Mouse (Mus musculus) frontal cortex, adult (tissue): ENCODE results near the gene Meis3.
A peak's percentile ranks its signal among the peaks of the same experiment; 100 is the strongest.

Experiments used
- ATAC-seq: cut with Nextera tagmentation; 2 replicates; pipeline ENCODE4 v1.9.2; 2017; ENCODE audit warnings: mild to moderate bottlenecking, moderate library complexity, mixed read lengths; ENCODE audit not compliant: low TSS enrichment

Meis3 gene

GRCm38 (mm10) chr7:16174597-16175541, at the start of gene Meis3:
Gene Meis3 (plus strand): TSS chr7:16175090.
- peak; percentile 80 for ATAC-seq

- no peak for ATAC-seq
Observed at GRCm38 (mm10) chr7:16125829-16126228, 49.1 kb upstream of the Meis3 start.

- ATAC-seq, result no peak
Observed at GRCm38 (mm10) chr7:16128344-16128743, 46.5 kb upstream of the Meis3 start.

GRCm38 (mm10) chr7:16128899-16129298, 46.0 kb upstream of the Meis3 start:
- ATAC-seq, result no peak

GRCm38 (mm10) chr7:16129421-16129845, 45.5 kb upstream of the Meis3 start, which contains the start of gene Slc8a2:
Gene Slc8a2 (plus strand): TSS chr7:16129826.
- peak; percentile 75 for ATAC-seq

- peak; percentile 7; the same call in 1 of the 2 replicates for ATAC-seq
Observed at GRCm38 (mm10) chr7:16129846-16130691, 44.8 kb upstream of the Meis3 start.

GRCm38 (mm10) chr7:16130956-16131634, 43.8 kb upstream of the Meis3 start:
- 0 out of 2 replicates have a peak, but pooled peaks have one; percentile 3 for ATAC-seq

- ATAC-seq, result no peak
Observed at GRCm38 (mm10) chr7:16132161-16132581, 42.7 kb upstream of the Meis3 start.

- no peak for ATAC-seq
Observed at GRCm38 (mm10) chr7:16132926-16133325, 42.0 kb upstream of the Meis3 start.

GRCm38 (mm10) chr7:16133691-16134090, 41.2 kb upstream of the Meis3 start:
- ATAC-seq, result no peak

GRCm38 (mm10) chr7:16134951-16135392, 39.9 kb upstream of the Meis3 start:
- peak; percentile 32 for ATAC-seq

GRCm38 (mm10) chr7:16146489-16147410, 28.1 kb upstream of the Meis3 start:
- ATAC-seq, result peak; percentile 8; the same call in 1 of the 2 replicates

GRCm38 (mm10) chr7:16147643-16148042, 27.2 kb upstream of the Meis3 start:
- no peak for ATAC-seq

GRCm38 (mm10) chr7:16149241-16149640, 25.6 kb upstream of the Meis3 start:
- ATAC-seq, result peak; percentile 62

- no peak for ATAC-seq
Observed at GRCm38 (mm10) chr7:16150191-16151145, 24.4 kb upstream of the Meis3 start.

GRCm38 (mm10) chr7:16153522-16153921, 21.4 kb upstream of the Meis3 start:
- peak; percentile 16; the same call in 1 of the 2 replicates for ATAC-seq

GRCm38 (mm10) chr7:16155132-16155872, 19.6 kb upstream of the Meis3 start:
- peak; percentile 18; the same call in 1 of the 2 replicates for ATAC-seq

- ATAC-seq, result peak; percentile 31; the same call in 1 of the 2 replicates
Observed at GRCm38 (mm10) chr7:16156105-16156714, 18.7 kb upstream of the Meis3 start.
